Mouse (Mus musculus): ENCODE measurements at regions not wholly inside any gene's neighbourhood (a gene's known extent, or its start where the extent isn't known, plus 50 kb on each side); places are given as distances from the start of the nearest gene placed in this dataset.

DNA sequence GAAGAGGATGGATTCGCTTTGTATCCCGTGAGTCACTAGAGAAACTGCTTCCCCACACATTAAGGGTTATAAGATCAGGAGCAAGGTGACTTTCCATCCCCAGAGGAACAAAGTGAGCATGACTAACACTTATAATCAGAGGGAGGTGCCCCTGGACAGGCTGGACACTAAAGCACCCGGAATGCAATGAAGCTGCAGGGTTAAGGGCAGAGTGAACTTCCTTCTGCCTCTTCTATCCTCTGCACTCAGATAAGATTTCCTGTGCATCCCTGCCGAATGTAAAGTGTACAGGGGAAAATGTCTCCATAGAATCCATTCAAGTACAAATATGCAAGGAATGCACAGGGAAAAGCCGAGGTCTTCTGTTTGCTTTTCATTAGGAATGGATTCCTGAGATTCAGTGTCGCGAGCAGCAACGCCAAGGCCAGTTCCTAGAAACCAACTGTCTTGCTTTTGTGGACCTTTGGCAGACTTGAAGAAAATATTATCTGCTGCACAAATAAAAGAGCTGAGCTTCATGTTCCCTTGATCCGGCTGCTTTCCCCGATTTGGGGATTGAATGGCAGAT lies 58.5 kb upstream of the Fbxl7 start:
- no peak for DNase-seq (ENCODE audit: low read depth, low spot score)

DNA sequence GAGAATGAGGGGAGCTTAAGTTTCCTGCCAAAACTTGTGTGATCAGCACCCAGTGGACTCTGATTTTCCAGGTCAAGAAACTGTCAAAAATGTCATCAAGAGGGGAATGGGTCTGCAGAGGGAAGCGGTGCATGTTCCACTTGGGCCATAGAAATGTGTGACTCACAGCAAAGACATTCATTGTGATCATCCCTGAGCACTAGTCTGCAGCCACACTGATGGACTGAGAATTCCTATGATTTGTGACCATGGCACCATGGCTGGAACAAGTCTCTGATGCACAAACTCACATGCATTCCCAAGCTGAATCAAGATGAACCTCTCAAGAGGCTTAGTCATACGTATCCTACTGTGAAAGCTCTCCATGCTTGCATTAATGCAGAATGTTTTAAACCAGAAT lies 63.6 kb upstream of the Fbxl7 start:
- Histone ChIP-seq H3K27me3 (ENCODE audit: control insufficient read depth, insufficient read depth, low read length, poor library complexity, severe bottlenecking) (no peaks in the 10 kb centered on the region), H3K36me3 (ENCODE audit: control insufficient read depth, insufficient read depth, low read length, poor library complexity, severe bottlenecking) (no peaks in the 10 kb centered on the region)
- no peak for DNase-seq (ENCODE audit: low read depth, low spot score)

More for the DNA sequence above, 58.5 kb upstream of the Fbxl7 start:
- no peaks in the 10 kb centered on the region for H3K27me3 ChIP-seq (ENCODE audit: control insufficient read depth, insufficient read depth, low read length, poor library complexity, severe bottlenecking)
- H3K36me3 ChIP-seq (ENCODE audit: control insufficient read depth, insufficient read depth, low read length, poor library complexity, severe bottlenecking): no peaks in the 10 kb centered on the region

- Histone ChIP-seq H3K27me3 (ENCODE audit: control insufficient read depth, insufficient read depth, low read length, poor library complexity, severe bottlenecking) (no peaks in the 10 kb centered on the region), H3K36me3 (ENCODE audit: control insufficient read depth, insufficient read depth, low read length, poor library complexity, severe bottlenecking) (no peaks in the 10 kb centered on the region)
- no peak for DNase-seq (ENCODE audit: low read depth, low spot score)
Observed at GRCm38 (mm10) chr15:26968392-26969025, 73.1 kb upstream of the Fbxl7 start.

DNA sequence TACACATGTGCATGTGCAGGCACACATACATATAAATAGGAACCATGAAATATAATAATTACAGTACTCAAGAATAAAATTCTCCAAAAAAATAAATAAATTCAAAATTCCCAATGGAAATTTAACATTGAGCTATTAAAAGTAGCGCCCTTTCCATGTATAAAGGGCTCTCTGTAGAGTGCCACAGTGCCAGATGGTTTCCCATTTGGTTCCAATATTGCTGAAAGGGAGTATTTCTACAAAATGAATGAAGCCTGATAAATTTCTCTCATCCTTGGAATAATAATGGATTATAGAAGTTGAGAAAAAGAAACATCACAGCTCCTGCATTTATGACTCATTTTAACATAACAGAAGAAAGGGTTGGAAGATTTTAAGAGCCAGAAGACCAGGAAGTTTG lies 75.4 kb upstream of the Fbxl7 start:
- Histone ChIP-seq H3K36me3 (ENCODE audit: control insufficient read depth, insufficient read depth, low read length, poor library complexity, severe bottlenecking) (no peaks in the 10 kb centered on the region), H3K27me3 (ENCODE audit: control insufficient read depth, insufficient read depth, low read length, poor library complexity, severe bottlenecking) (no peaks in the 10 kb centered on the region)
- DNase-seq (ENCODE audit: low read depth, low spot score): no peak

- no peak for DNase-seq (ENCODE audit: low read depth, low spot score)
- Histone ChIP-seq H3K27me3 (ENCODE audit: control insufficient read depth, insufficient read depth, low read length, poor library complexity, severe bottlenecking) (no peaks in the 10 kb centered on the region), H3K36me3 (ENCODE audit: control insufficient read depth, insufficient read depth, low read length, poor library complexity, severe bottlenecking) (no peaks in the 10 kb centered on the region)
Observed at GRCm38 (mm10) chr15:26993054-26993453, 97.7 kb upstream of the Fbxl7 start.

DNA sequence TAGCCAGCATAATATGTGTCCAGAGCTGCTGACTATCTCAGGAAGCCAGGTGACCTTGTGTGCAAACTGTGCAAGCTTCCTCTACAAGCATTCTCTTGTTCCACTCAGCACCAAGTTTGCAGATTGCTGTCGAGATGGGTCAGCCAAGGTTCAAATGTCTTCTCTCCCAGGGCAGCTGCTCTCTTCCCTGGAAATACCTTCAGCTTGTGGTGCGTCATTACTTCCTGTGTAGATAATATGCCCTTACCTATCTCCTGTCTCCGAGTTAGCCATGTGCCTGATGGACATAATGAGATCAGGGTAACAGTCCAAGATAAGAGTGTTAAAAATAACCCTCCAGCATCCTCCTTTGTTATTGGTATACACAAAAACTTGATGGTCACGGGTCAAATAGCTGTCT lies 113.7 kb upstream of the Fbxl7 start:
- Histone ChIP-seq H3K36me3 (ENCODE audit: control insufficient read depth, insufficient read depth, low read length, poor library complexity, severe bottlenecking) (no peaks in the 10 kb centered on the region), H3K27me3 (ENCODE audit: control insufficient read depth, insufficient read depth, low read length, poor library complexity, severe bottlenecking) (no peaks in the 10 kb centered on the region)
- no peak for DNase-seq (ENCODE audit: low read depth, low spot score)

DNA sequence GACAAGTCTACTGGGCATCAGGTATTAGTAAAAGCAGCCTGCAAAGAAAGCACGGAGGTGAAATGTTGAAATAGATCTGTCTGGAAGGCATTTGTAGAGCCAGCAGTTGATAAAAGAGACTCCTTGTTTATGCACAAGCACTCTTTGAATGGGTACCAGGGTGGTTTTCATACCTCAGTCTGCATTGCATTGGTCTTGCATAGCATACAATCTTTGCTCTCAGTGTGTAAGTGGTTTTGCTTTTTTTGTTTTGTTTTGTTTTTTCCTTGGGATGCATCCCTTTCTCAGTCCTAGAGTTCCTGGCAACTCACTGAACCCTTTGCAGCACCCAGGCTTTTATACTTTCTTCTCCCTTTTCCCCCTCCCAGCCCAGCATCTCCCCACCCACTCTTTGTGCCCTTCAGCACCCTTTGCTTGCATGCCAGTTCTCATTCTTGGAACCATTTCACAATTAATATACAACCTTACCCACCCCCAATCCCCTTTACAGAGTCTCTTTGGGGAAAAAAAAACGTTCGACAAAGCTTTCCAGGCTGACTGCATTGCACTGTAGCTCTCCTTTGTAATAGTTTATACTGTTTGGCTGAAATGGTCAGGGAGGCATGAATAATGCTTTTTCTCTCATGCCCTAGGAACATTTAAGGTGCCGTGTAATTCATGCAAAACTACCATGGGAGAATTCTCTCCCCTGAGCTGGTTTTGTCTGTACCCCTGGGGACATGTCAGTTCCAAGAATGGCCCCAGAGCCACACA lies 118.7 kb upstream of the Fbxl7 start:
- no peak for DNase-seq (ENCODE audit: low read depth, low spot score)
- H3K36me3 ChIP-seq (ENCODE audit: control insufficient read depth, insufficient read depth, low read length, poor library complexity, severe bottlenecking): no peaks in the 10 kb centered on the region

DNA sequence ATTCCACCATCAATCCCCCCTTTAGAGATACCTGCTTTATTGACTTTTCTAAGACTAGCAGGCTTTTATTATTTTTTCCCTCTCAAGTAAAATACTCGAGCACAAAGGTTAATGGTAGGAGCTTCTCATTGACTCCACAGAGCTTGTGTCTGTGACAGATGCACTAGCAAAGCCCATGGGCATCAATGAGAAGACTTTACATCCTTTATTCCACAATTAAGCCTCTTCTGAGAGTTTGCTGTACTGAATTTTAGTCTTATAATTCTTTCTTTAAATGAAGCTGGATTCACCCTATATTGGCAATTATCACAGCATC lies 119.2 kb upstream of the Fbxl7 start:
- Histone ChIP-seq H3K27me3 (ENCODE audit: control insufficient read depth, insufficient read depth, low read length, poor library complexity, severe bottlenecking) (no peaks in the 10 kb centered on the region), H3K36me3 (ENCODE audit: control insufficient read depth, insufficient read depth, low read length, poor library complexity, severe bottlenecking) (no peaks in the 10 kb centered on the region)
- no peak for DNase-seq (ENCODE audit: low read depth, low spot score)

More for the DNA sequence above, 118.7 kb upstream of the Fbxl7 start:
- H3K27me3 ChIP-seq (ENCODE audit: control insufficient read depth, insufficient read depth, low read length, poor library complexity, severe bottlenecking): no peaks in the 10 kb centered on the region

DNA sequence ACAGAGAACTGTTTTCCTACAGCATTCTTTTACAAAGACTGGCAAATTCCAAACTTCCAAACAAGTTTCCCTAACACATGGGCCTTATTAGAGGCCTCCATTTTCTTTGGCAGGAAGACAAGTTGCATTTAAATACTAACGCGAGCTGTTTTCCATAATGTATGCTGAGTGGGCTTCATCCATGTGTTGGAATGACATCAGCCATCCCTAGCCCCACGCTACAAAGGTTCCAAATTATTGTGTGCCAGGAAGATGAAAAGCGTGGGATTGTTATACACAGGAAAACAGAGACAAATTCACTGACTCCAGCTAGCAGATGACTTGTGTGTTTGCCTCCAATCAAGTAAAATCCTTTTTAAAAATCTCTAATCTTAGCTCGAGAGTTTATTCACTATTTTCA lies 125.1 kb upstream of the Fbxl7 start:
- DNase-seq (ENCODE audit: low read depth, low spot score): no peak
- Histone ChIP-seq H3K36me3 (ENCODE audit: control insufficient read depth, insufficient read depth, low read length, poor library complexity, severe bottlenecking) (no peaks in the 10 kb centered on the region), H3K27me3 (ENCODE audit: control insufficient read depth, insufficient read depth, low read length, poor library complexity, severe bottlenecking) (no peaks in the 10 kb centered on the region)

- no peaks in the 10 kb centered on the region for H3K27me3 ChIP-seq (ENCODE audit: control insufficient read depth, insufficient read depth, low read length, poor library complexity, severe bottlenecking)
- no peak for DNase-seq (ENCODE audit: low read depth, low spot score)
Observed at GRCm38 (mm10) chr15:27033261-27033660, 137.9 kb upstream of the Fbxl7 start.

GRCm38 (mm10) chr15:27043788-27044187 lies 148.4 kb upstream of the Fbxl7 start:
- DNase-seq (ENCODE audit: low read depth, low spot score): no peak
- H3K27me3 ChIP-seq (ENCODE audit: control insufficient read depth, insufficient read depth, low read length, poor library complexity, severe bottlenecking): no peaks in the 10 kb centered on the region
- H3K36me3 ChIP-seq (ENCODE audit: control insufficient read depth, insufficient read depth, low read length, poor library complexity, severe bottlenecking): no peaks in the 10 kb centered on the region

More at GRCm38 (mm10) chr15:27033261-27033660, 137.9 kb upstream of the Fbxl7 start:
- no peaks in the 10 kb centered on the region for H3K36me3 ChIP-seq (ENCODE audit: control insufficient read depth, insufficient read depth, low read length, poor library complexity, severe bottlenecking)

DNA sequence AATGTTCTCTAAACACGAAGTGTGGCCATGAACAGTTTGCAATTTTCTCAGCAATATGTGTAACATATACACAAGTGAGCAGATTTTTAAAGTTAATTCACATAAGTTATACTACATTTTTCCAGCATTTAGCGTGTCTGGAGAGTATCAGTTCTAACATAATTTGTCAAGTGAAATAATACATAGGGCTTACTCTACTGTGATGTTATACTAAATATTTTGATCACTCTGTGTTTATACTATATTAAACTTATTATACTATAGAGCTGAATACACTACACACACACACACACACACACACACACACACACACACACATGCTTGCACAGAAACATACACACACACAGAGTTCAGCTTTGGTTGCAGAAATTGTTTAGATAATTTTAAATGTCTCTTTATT lies 155.3 kb upstream of the Fbxl7 start:
- H3K27me3 ChIP-seq (ENCODE audit: control insufficient read depth, insufficient read depth, low read length, poor library complexity, severe bottlenecking): no peaks in the 10 kb centered on the region
- no peaks in the 10 kb centered on the region for H3K36me3 ChIP-seq (ENCODE audit: control insufficient read depth, insufficient read depth, low read length, poor library complexity, severe bottlenecking)

GRCm38 (mm10) chr15:27063456-27063855 lies 168.1 kb upstream of the Fbxl7 start:
- no peak for DNase-seq (ENCODE audit: low read depth, low spot score)
- H3K27me3 ChIP-seq (ENCODE audit: control insufficient read depth, insufficient read depth, low read length, poor library complexity, severe bottlenecking): no peaks in the 10 kb centered on the region; the same call in 1 of the 2 replicates

More for the DNA sequence above, 155.3 kb upstream of the Fbxl7 start:
- DNase-seq (ENCODE audit: low read depth, low spot score): no peak

GRCm38 (mm10) chr15:27063971-27064370 lies 168.6 kb upstream of the Fbxl7 start:
- Histone ChIP-seq H3K27me3 (ENCODE audit: control insufficient read depth, insufficient read depth, low read length, poor library complexity, severe bottlenecking) (no peaks in the 10 kb centered on the region; the same call in 1 of the 2 replicates), H3K36me3 (ENCODE audit: control insufficient read depth, insufficient read depth, low read length, poor library complexity, severe bottlenecking) (no peaks in the 10 kb centered on the region)
- DNase-seq (ENCODE audit: low read depth, low spot score): no peak

More at GRCm38 (mm10) chr15:27063456-27063855, 168.1 kb upstream of the Fbxl7 start:
- no peaks in the 10 kb centered on the region for H3K36me3 ChIP-seq (ENCODE audit: control insufficient read depth, insufficient read depth, low read length, poor library complexity, severe bottlenecking)

GRCm38 (mm10) chr15:27067691-27068090 lies 172.3 kb upstream of the Fbxl7 start:
- H3K36me3 ChIP-seq (ENCODE audit: control insufficient read depth, insufficient read depth, low read length, poor library complexity, severe bottlenecking): no peaks in the 10 kb centered on the region
- DNase-seq (ENCODE audit: low read depth, low spot score): no peak
- no peaks in the 10 kb centered on the region; the same call in 1 of the 2 replicates for H3K27me3 ChIP-seq (ENCODE audit: control insufficient read depth, insufficient read depth, low read length, poor library complexity, severe bottlenecking)
